Mouse (Mus musculus) lung, embryonic 14.5 days (tissue): ENCODE data around the gene Synpo2. TPM values are rescaled to one million over a fixed set of nuclear protein-coding genes. Genes with fewer than 3 reads are reported as not detected.

Source experiments
- ATAC-seq: fragments of 200-750 bp; cut with Nextera tagmentation; 2 replicates; pipeline ENCODE4 v1.8.0; 2017; ENCODE audit warnings: mild to moderate bottlenecking, moderate TSS enrichment, moderate library complexity; ENCODE audit not compliant: insufficient read depth
- DNase-seq: peaks from one replicate; pipeline ENCODE4 v3.0.0-alpha.2; 2015
- H3K27ac ChIP-seq: fragments of 300-500 bp; sonication (generic); 2 replicates; pipeline ENCODE4 v1.5.1; 2014; ENCODE audit warnings: low read depth, mild to moderate bottlenecking, moderate library complexity
- H3K27me3 ChIP-seq: fragments of 300-500 bp; sonication (generic); 2 replicates; pipeline ENCODE4 v1.6.1; 2014; ENCODE audit warnings: low read length, control low read depth; ENCODE audit not compliant: insufficient read depth
- H3K36me3 ChIP-seq: fragments of 300-500 bp; sonication (generic); 2 replicates; pipeline ENCODE4 v1.6.1; 2014; ENCODE audit warnings: control low read depth; ENCODE audit not compliant: insufficient read depth
- H3K4me1 ChIP-seq: fragments of 300-500 bp; sonication (generic); 2 replicates; pipeline ENCODE4 v1.6.1; 2014; ENCODE audit warnings: antibody characterized with exemption, control low read depth; ENCODE audit not compliant: insufficient read depth
- H3K4me2 ChIP-seq: fragments of 300-500 bp; sonication (generic); 2 replicates; pipeline ENCODE4 v1.6.1; 2014; ENCODE audit warnings: mild to moderate bottlenecking
- H3K4me3 ChIP-seq: fragments of 300-500 bp; sonication (generic); 2 replicates; pipeline ENCODE4 v1.5.1; 2014; ENCODE audit warnings: low read depth, low read length
- H3K9ac ChIP-seq: fragments of 300-500 bp; sonication (generic); 2 replicates; pipeline ENCODE4 v1.6.1; 2014
- H3K9me3 ChIP-seq: fragments of 300-500 bp; sonication (generic); 2 replicates; pipeline ENCODE4 v1.6.1; 2016; ENCODE audit warnings: low read depth, low read length, control low read depth
- CTCF ChIP-seq: IDR thresholded peaks from 2 replicates; pipeline ENCODE4 v1.5.1; 2016; ENCODE audit warnings: antibody characterized with exemption, low read depth
- WGBS: fragments of 180-500 bp; shearing (Covaris S2); extraction: QIAGEN DNeasy Blood & Tissue Kit; methylation state at CpG from one replicate; pipeline ENCODE4 v1.1.7; 2014; 5-methylcytosine and 5-hydroxymethylcytosine counted together
- polyA plus RNA-seq: library from polyadenylated mRNA; unstranded; fragments of >200 nt; fragmentation: Nextera tagmentation; extraction: Ambion mirVana; gene quantifications from 2 replicates; pipeline ENCODE4 v1.2.1, GENCODE M21; 2014

Gene Synpo2
- polyA plus RNA-seq, 1 experiment from 2014 or later, result 13.2 TPM

DNA sequence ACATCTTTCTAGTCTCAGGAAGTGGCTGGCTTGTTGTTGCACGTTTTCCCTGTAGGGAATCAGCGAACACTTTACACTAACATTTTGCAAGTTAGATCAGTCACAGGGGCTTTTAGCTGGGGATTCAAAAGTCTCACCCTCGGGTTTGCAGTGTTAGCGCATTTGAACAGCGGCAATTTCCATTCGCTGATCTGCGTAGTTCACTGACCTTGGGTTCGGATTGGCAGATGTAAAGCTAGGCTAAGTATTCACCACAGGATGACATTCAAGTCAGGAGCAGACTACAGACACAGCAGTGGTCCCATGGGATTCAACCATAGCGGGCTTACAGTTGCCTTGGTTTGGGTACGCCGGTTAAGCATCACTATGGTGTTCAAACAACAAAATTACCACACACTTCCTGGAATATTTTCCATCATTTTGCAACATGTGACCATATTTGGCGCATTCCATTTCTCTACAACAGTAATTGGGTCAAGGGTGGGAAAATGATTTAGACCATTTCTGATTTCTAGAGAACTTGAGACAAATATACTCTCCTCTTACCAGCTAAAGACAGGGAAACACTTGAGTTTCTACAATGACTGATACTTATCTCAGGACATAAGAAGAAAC is 47.2 kb downstream of the Synpo2 start:
- Histone ChIP-seq H3K27ac (no peak overlapping the region), H3K9ac (no peak overlapping the region), H3K4me2 (no peak overlapping the region), H3K36me3 (no peaks in the 10 kb centered on the region), H3K27me3 (no peaks in the 10 kb centered on the region), H3K9me3 (no peaks in the 10 kb centered on the region), H3K4me3 (no peak overlapping the region), H3K4me1 (peaks cover 7% of the 10 kb centered on the region; the same call in 1 of the 2 replicates)
- WGBS, result 83% methylated on average over 12 of the region's 12 CpGs
- TF ChIP-seq CTCF, result no peak
- DNase-seq (no peak), ATAC-seq (no peak)

DNA sequence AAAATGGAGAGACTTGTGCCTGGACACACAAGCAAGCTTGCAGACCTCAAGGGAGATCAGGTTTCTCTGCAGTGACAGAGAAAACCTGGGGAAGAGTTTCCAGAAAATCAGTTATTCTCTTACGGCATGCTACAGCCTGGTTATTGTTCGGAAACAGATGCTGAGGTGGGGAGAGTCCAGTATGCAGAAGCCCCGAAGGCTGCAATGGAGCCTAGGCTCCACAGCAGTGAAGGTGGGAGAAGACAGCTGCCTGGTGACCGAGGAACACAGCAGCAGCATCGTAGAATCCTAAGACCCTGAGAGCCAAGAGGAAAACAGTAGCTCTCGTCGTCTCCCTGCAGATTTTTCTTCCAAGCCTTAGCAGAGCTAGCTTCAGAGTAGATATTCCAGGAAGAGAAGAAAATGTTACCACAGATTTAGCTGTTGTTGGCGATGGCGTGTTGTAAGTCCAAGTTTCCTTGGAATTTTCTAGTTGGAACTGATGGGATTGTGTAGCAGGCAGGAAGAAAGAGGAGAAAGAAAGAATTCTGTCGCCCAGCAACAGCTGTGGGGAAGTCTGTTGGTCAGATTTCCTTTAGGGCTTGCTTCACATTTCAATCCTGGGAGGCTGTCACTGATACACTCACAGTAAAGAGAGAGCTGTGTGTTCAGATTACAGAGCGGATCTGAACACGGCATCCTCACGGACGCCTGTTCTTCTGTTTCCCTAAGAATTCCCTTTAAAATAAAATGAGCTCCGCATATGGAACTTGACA is 48.4 kb downstream of the Synpo2 start:
- peak; percentile 21 for DNase-seq
- TF ChIP-seq CTCF, result no peak

DNA sequence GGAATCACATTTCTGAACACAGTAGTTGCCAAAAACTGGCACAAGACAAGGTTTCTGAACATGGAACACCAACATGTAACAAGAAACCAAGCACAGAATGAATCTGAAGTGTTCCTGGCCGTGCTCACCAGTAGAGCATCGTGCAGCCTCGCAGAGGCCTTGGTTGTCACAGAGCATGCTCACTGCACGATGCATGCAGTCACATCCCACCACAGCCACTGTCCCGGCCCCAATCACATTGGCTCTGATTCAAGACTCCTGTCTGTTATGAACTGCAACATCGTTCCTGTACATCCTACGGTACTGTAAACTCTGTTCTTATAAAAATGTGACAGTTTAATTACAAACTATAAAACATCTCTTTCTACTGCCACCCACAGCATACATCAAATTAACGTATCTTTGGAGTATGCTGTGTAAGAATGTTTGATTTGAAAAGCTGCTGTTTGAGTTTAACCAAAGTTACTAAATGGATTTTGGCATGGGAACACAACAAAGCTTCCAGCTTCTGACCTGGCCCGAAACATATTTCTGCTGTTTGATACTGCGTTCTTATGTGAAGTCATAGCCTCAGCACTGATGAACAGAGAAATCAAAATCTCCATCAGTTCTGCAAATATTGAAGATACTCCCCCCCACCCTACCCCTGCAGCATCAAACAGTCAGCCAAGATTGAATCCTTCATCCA is 50.6 kb downstream of the Synpo2 start:
- peak; percentile 67 for ATAC-seq

More for the DNA sequence above, 48.4 kb downstream of the Synpo2 start:
- no peak overlapping the region for H3K4me3 ChIP-seq
- H3K36me3 ChIP-seq, result no peaks in the 10 kb centered on the region
- WGBS, result 61% methylated on average over 15 of the region's 15 CpGs
- H3K4me1 ChIP-seq, result peaks cover 7% of the 10 kb centered on the region; the same call in 1 of the 2 replicates
- peak overlapping the region; percentile 54; the same call in 1 of the 2 replicates for H3K27ac ChIP-seq
- no peaks in the 10 kb centered on the region for H3K27me3 ChIP-seq
- ATAC-seq, result no peak
- H3K4me2 ChIP-seq, result no peak overlapping the region
- no peaks in the 10 kb centered on the region for H3K9me3 ChIP-seq
- no peak overlapping the region for H3K9ac ChIP-seq

DNA sequence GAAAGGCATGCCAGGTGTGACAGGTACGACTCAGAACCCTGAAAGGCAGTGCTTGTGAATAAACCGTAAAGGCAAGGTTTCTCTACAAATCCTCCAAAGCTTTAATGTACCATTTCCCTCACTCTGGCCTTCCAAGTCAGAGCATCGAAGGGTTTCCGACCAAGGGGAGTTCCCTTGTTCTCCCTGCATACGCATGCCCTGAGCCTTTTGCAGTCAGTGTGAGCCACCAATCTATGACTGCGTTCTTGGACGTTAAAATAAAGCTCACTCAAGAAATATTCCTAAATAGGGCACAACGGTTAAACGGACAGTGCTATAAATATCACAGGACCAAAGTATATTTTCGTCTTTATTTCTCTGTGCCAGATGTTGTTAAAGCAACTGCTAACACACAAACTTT is 51.7 kb downstream of the Synpo2 start:
- Histone ChIP-seq H3K9ac (no peak overlapping the region), H3K4me3 (no peak overlapping the region), H3K27ac (peak overlapping the region; percentile 66; the same call in 1 of the 2 replicates), H3K4me2 (no peak overlapping the region), H3K4me1 (peaks cover 12% of the 10 kb centered on the region; the same call in 1 of the 2 replicates), H3K27me3 (no peaks in the 10 kb centered on the region), H3K36me3 (no peaks in the 10 kb centered on the region), H3K9me3 (no peaks in the 10 kb centered on the region)
- no peak for TF ChIP-seq CTCF
- ATAC-seq (no peak), DNase-seq (peak; percentile 26)
- WGBS, result 64% methylated on average over 10 of the region's 10 CpGs

More for the DNA sequence above, 50.6 kb downstream of the Synpo2 start:
- H3K9me3 ChIP-seq, result no peaks in the 10 kb centered on the region
- H3K27ac ChIP-seq, result peak overlapping the region; percentile 54
- no peaks in the 10 kb centered on the region for H3K27me3 ChIP-seq
- no peak overlapping the region for H3K4me3 ChIP-seq
- peaks cover 7% of the 10 kb centered on the region; the same call in 1 of the 2 replicates for H3K4me1 ChIP-seq
- no peak overlapping the region for H3K9ac ChIP-seq
- WGBS, result 51% methylated on average over 10 of the region's 10 CpGs
- no peak overlapping the region for H3K4me2 ChIP-seq
- no peaks in the 10 kb centered on the region for H3K36me3 ChIP-seq
- peak; percentile 79 for DNase-seq
- no peak for TF ChIP-seq CTCF

DNA sequence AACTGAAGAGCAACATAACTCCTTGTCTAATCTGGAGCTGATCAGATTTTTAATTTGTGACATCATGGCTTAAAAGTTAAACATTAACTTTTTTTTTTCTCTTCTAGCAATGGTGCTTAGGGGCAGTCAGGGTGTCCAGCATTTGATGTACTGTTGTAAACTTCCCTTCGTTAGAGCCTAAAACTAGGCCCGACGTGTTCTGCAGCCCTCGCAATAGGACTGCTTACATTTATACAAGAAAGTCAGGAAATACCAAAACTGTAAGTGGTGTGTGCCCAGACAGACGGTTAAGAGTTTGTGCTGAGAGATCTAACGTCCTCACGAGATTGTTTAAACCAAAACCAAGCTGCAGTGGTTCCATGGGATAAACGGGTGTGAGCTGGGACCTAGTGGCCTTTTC is 56.4 kb downstream of the Synpo2 start:
- Histone ChIP-seq H3K4me3 (no peak overlapping the region), H3K9ac (no peak overlapping the region), H3K4me1 (peaks cover 5% of the 10 kb centered on the region; the same call in 1 of the 2 replicates), H3K27me3 (no peaks in the 10 kb centered on the region), H3K36me3 (no peaks in the 10 kb centered on the region), H3K27ac (peak overlapping the region; percentile 80), H3K4me2 (0 out of 2 replicates have a peak overlapping the region, but pooled peaks have one; percentile 8), H3K9me3 (no peaks in the 10 kb centered on the region)
- 14% methylated on average over 8 of the region's 8 CpGs for WGBS
- DNase-seq, result no peak
- no peak for TF ChIP-seq CTCF
- ATAC-seq, result peak; percentile 35

DNA sequence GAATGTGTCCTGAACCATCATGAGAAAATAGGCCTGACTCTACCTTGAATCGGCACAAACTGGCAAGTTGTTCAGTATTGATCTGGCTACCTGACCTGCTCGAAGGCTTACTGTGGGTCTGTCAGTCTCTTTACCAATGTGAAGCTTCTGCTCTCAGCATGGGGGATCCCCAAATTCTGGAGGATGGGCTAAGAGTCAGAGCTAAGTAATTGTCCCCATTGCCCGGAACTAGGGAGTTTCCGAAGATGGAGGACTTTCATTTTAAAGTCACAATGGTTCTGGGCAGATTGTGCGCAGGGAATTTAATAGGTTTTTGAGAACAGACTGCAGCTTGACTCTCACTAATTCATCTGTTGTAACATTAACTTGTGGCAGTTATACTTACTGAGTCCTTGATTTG is 56.9 kb downstream of the Synpo2 start:
- TF ChIP-seq CTCF, result no peak
- peaks cover 5% of the 10 kb centered on the region; the same call in 1 of the 2 replicates for H3K4me1 ChIP-seq
- 87% methylated on average over 5 of the region's 5 CpGs for WGBS
- ATAC-seq (peak; percentile 2; the same call in 1 of the 2 replicates), DNase-seq (no peak)
- H3K9me3 ChIP-seq, result no peaks in the 10 kb centered on the region
- H3K27ac ChIP-seq, result peak overlapping the region; percentile 80
- no peaks in the 10 kb centered on the region for H3K27me3 ChIP-seq
- H3K9ac ChIP-seq, result no peak overlapping the region
- no peak overlapping the region for H3K4me3 ChIP-seq
- no peak overlapping the region for H3K4me2 ChIP-seq
- no peaks in the 10 kb centered on the region for H3K36me3 ChIP-seq

DNA sequence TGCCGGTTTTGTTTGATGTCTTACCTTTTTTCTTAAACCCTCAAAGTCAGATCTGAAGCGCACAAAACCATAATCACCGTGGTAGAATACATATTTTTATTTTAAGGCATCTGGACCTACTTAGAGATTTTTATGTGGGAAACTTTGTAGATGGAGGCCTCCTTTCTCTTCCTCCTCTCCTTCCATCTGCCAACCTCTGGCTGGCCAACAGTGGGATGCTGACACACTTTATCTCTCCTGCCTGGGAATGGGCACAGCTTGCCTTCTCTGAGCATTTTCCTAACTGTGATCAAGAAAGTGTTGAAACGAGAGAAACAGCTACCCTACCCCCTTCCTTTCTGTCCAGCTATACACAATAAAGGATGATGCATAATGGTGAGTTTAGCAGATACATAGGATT is 57.5 kb downstream of the Synpo2 start:
- Histone ChIP-seq H3K27ac (peak overlapping the region; percentile 36; the same call in 1 of the 2 replicates), H3K27me3 (no peaks in the 10 kb centered on the region), H3K36me3 (no peaks in the 10 kb centered on the region), H3K9ac (no peak overlapping the region), H3K4me2 (no peak overlapping the region), H3K9me3 (no peaks in the 10 kb centered on the region), H3K4me3 (no peak overlapping the region), H3K4me1 (peaks cover 5% of the 10 kb centered on the region; the same call in 1 of the 2 replicates)
- 67% methylated on average over 4 of the region's 4 CpGs for whole genome bisulfite sequencing
- TF ChIP-seq CTCF, result no peak
- DNase-seq (no peak), ATAC-seq (no peak)
